Mouse (Mus musculus) layer of hippocampus, postnatal 25 days (tissue): ENCODE results near the gene Mroh9. TPM values are rescaled to one million over a fixed set of nuclear protein-coding genes. Genes with fewer than 3 reads are reported as not detected.

Experiments
- DNase-seq, 2 experiments: peaks; one replicate each; pipeline ENCODE4 v3.0.0; 2022; ENCODE audit warnings: mixed read lengths in 2 of 2, low spot score in 1 of 2; ENCODE audit errors: extremely low spot score in 1 of 2
- total RNA-seq, 2 experiments: library from RNA; stranded (reverse); gene quantifications; 2 replicates each; pipeline ENCODE4 v1.2.3; 2021

Gene Mroh9
- not detected for total RNA-seq

DNA sequence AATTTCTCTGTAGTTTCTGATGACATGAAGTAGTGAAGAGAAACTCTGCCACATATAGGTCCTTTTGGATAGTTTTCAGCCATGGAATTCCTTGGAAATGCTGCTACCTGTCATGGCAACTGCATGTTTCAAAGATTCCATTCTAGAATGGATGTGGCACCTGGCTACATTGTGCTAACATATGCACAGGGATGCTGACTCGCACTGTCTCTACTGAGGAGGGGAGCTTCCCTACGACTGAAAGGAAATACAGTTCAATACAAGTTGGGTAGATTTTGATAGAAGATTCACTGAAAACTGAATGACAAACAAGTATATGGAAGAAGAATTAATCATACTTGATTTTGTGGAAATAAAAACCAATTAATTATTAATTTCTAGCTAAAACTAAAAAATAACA is at the start of gene Mroh9:
Mroh9 (minus strand) TSS at position 101 of the 400 bp plus-strand sequence.
- no peak for DNase-seq

DNA sequence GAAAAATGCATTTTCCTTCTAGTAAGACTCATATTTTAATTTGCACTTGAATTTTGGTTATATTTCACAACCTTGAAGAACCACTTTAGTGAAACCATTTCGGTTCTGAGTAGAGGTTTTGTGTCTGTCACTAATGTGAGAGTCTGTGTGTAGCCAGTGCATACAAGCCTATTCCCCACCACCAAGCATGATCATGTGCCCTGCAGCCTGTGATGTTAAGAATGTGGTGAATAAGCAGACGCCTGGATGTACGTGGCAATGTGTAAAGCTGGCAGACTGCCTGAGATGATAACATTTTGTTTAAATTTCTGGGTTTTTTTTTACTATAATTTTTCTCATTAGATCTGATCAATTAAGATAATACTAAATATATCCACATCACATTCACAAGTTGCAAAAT is 44.5 kb upstream of the Mroh9 start:
- DNase-seq: no peak

DNA sequence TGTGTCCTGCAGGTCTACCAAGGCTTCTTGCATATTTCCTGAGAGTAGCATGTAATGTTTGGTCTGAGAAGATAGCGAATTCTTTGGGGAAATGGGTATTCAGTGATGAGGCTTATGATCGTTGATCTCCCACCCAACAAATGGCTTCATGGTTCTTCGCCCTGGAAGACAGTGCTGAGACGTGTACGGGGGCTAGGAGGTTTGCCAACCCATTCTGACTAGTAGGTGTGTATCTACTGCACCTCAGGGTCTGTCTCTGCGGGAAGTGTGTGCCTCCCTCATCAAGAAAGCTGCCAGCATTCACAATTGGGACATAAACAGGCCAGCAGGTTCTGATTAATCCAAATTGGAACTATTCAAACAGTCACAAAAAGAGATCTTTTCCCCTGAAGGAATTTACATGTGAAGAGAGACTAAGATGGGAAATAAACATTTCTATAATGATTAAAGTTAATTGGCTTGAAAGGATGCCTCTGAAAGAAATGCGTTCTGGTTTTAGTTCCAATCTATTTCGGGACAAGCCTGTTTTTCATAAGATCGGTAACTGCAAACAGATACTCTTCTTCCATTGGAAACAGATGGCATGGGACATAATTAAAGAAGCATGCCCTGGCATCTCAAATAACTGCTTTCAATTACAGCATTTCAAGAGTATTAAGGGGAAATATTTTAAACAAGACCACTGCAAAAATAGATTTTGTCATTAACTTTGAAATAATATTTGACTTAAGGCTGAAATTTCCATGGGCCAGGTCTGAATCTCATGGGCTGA is 43.8 kb upstream of the Mroh9 start:
- DNase-seq: no peak

DNA sequence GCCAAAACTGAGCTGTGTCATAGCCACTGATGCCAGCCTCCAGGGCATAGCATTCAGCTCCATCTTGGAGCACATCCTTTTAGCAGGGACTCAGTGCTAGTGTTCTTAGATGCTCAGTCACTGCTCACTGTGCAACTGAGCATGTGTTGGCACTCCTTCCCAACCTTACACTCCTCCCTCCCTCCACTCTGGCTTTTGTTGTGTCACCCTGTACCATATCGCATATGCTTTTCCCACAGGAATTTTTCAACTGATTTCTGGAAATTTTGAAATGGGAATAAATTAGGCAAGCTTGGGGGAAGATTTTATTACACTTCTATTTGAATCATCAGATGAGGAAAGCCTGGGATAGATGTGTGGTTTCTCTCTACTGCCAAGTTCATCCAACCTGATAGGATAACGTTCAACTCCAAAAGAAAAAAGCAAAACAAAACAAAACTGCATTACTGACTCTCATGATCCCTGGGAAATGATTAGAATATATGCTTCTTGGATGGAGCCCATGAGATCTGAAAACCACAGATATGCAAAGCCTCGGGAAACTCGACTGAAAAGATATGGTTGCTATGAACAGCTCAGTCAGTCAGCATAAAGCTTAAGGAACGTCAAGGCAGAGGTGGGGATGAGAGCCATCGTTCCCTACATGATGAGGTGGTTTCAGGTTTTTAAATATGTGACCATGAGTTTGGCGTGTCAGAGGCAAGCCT is 40.9 kb upstream of the Mroh9 start:
- DNase-seq: no peak

DNA sequence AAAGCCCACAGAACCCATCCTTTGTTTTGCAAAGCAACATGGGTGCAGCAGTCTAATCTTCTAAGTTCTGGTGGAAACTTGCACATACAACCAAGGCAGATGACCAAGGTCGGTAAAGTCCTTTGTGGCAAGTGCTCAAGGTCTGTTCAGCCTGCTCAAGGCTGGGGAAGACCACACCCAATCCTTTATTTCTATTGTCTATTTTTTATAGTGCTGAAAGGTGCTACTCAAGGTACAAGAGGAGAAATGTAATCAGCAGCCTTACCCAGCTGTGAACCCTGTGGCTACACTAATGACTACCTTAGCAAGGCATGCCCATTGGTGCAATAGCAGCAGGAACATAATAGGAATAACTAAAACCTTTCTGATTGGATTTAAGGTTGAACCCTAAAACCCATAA is 36.9 kb upstream of the Mroh9 start:
- DNase-seq: no peak

DNA sequence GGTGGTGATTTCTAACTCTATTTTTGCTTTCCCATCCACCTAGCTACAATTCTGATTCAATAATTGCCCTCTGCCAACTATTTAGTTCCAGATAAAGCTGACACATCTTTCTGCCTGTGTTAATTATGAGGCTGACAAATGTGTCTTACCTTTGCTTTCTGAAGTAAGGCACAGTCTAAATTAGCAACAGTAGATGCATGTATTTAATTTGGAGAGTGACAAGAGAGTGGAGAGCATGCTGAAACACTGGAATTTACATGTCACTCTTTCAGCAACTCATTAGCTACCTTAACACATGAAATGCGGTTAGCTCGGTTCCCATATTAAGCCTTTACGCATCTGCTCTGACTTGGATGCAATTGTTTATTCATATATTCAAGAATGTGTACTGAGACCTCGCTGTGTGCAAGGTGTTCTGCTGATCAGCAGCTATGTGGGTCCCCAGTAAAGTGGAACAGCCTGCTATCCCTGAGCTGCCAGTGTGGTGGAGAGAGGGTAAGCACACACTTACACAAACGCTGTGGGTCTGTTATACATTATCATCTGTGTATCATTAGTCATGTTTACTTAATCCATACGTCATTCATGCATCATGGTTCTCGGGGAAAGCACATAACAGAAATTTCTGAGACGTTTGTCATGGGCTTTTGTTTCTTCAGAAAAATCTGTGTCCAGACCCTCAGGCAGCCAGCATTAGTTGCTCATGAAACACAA is 28.1 kb upstream of the Mroh9 start:
- DNase-seq: no peak

DNA sequence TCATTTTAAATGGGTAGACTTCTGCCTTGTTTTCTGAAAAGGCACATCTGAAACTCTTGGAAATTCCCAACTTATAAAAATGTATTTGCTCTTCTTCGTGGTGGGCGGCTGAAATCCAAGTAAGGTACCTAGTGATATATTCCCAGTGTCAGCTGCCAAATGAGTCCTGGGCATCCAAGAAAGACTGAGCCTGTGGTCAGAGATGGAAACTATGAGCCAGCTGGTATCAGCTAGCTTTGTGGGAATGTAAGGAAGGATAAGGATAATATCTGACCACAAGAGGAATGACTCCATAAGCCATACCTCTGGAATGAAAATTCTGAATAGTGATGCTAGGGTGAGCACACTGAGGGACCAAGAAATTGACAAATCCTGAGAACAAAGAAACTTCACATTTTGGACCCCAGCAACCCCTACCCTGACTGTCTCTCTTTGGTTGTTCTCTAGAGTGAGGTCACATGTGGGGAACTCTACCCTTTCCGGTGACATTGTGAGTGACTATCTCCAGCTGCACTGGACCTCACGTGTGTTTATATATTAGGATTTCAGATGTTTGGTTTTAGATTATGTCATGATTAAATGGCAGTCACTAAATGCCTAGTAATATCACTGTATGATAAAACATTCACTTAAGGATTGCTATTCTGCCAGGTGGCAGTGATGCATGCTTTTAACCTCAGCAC is 27.2 kb upstream of the Mroh9 start:
- DNase-seq: no peak

DNA sequence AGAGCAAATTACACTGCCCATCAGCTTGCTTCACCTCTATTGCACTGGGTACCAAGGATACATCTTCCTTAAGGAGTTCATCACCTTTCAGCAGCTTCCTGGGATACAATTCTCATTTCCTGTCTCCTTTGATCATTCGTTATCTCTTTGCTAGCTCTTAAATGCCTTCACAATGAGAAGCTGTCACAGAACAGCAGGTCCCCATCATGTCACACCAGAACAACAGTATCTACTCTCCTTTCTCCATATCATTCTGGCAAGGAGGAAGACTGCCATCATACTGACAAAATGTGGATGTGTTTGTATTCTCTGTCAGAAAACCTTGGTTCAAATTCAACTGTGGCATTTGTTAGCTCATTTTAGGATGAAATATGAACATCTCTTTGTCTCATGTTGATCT is 19.5 kb upstream of the Mroh9 start:
- no peak for DNase-seq

DNA sequence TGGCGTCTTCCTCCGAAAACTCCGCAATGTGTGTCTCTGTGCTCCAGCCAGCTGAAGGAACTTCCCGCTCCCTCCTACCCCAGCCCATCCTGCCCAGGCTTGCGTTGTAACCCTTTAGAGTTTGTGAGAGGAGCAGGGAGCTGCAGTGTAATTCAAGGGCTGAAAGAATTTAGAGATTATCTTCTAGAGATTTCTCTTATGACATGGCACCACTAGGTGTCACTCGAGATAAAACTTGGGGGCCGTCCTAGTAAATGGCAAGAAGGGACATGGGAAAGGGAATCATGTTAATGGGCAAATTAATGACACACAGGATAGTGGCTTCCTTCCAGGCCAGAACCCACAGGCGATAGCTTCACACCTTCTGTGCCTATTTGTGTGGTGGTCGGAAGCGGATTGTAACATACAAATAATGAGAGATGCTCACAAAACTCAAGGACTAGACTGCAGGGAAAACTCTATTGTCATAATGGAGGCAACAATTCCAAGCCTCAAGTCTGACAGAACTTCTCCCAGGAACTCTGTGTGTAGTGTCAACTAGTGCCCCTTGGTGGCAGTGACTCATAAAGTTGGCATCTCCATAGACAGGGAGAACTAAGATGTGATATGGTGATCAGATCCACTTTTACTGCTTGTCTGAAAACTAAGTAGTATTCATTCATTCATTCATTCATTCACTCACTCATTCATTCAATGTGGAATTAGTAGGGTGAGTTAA is 6.1 kb upstream of the Mroh9 start:
- DNase-seq: peak; percentile 10 to 61

DNA sequence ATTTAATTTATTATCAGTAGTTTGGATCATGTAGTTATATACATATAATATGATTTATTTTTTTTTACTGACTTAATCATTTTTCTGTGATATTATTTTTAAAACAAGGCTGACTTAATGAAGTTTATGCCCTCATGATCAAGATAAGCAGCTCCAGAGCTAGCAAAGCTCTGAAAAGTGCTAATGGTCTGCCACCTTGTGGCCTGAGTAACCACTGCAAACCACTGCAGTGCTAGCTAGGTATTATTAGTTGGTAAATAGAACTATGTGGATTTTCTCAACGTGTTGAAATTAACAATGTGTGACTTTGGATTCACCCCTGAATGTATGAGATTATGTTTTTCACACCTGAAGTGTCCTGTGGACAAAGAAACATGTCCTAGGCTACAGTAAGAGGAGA is 15.0 kb downstream of the Mroh9 start:
- peak; percentile 19 to 68 for DNase-seq

DNA sequence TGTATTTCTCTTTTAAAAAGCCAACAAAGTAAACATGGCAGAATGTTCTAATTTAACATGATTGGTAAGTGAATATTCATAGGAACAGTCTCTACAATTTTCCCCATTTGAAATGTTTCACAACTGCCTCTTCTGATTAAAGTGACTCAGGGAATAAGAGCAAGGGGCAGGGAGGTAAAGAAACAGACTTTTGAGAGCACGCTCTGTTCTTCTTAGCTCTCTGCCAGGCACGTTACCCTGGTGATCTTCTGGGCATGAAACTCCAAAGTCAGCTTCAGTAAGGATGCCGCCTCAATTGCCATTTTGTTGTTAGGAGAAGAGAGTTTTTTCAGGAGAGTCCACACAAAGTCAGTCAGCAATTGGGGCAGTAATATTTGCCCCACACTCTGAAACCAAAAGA is 25.1 kb downstream of the Mroh9 start:
- no peak for DNase-seq

DNA sequence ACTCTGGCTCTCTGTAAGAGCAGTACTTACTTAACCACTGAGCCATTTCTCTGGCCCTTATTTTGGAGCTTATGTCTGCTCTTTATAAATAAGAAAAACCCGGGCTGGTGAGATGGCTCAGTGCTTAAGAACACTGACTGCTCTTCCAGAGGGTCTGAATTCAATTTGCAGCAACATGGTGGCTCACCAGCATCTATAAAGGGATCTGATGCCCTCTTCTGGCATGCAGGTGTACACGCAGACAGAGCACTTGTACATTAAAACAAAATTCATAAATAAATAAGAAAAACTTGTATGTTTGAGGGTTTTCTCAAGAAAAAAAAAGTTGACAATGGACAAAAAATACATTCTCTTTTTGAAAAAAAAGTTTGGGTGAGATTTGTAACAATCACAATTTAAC is 28.1 kb downstream of the Mroh9 start:
- DNase-seq: no peak

DNA sequence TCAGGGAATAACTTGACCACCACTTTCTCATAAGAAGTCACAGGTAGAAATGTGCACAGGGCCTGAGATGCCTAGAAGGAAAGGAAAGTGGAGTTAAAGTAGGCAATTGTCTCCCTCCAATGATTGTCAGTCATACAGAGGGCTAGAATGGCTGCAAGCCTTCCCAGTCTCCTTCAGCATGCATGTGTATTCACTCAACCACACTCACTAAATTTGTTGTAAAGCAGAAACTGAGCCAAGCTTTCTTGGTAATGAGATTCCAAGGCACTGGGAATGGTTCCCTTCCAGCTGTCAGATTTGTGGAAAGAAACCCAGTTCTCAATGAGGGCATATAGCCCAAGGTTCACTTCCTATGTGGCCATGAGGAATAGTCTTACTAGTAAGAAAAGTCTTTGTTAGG is 29.8 kb downstream of the Mroh9 start:
- DNase-seq: no peak

DNA sequence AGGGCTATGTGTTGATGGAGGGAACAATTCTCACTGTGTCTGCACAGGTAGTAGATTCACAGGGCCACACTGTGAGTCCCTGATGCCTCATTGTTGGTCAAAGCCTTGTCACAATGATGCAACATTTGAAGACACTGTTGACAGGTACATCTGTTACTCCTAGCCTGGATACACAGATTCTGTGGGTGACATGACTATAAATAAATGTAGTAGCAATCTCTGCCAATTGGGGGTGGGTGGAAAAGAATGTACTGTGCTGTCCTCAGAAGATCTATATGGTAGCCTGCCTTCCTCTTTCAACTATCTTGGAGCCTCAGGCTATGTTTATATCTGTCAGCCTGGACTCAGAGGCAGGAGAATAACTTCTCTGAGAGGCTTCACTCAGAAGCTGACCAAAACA is 62.4 kb downstream of the Mroh9 start:
- DNase-seq: no peak

DNA sequence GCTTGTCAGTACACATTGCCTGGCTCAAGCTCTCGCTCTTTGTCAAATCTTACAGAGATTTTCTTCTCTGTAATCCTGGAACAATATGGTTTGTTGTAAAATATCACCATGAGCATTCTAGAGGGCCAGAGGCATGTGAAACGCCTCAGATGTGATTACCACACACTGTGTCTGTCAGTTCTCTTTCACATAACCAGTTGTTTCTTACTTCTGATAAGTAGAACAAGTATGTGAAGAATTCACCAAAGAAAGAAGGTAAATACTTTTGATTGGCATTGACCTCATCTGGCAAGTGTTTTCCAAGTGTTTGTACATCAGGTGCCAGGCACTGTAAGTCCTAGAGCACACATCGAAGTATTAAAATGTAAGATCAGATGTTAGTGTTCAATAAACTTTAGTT is 76.2 kb downstream of the Mroh9 start:
- no peak for DNase-seq

DNA sequence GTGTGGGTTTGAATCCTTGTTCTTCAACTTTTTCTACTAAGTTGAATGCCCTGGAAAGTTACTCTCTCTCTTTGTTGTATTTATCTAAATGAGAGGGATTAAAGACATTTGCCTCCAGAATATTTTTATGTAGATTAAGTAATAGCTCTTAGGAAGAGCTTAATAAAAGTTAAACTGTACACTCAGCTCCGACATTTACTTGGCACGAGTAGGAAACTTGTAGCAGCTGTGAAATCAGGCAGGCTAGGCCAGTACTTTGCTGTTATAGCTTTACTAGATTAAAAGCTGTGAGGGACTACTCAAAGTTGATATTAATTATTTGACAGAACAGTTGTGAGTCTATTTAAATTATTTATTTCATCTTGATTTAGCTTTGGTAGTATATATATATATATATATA is 82.0 kb downstream of the Mroh9 start:
- DNase-seq: no peak

DNA sequence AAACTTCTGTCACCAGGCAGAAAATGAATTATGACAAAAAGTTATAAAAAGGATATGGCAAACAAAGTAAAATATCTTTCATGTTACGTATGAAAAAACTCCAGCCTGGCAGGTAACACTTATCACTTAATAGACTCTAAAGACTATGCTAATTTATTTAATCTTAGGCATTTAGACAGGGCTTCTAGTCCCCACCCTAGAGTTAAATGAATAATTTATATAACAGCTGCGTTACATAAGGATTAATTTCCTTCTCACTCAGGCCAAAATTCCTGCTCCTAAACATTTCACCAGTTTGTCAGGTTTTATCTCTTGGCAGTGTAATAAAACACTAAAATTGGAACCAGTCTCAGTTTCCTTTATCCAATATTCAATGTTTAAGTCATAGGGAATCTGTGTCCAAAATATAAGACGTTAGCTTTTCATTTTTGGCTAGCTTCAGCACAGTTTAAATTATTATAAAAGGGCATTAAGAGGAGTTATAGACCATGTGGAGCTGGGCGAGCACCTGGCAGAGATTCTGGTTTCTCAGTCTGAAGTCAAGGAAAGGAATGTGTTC is 84.1 kb downstream of the Mroh9 start:
- DNase-seq: no peak

DNA sequence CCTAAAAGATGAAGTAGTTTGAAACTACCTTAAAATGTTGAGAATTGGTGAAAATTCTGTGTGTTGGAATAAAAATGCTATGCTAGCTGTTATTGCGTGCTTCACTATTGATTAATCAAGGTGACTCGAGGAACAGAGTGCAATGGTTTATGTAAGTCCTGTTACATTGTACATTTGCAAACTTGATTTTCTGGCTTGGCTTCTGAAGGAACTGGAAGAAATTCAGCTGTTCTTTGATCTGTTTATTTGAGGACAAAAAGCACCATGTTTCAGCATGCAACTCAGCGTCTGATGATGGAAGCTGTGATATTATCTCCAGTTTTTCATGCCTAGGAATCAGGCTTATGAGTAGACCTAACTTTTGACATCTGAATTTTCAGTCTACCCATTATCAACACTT is 97.9 kb downstream of the Mroh9 start:
- no peak for DNase-seq

DNA sequence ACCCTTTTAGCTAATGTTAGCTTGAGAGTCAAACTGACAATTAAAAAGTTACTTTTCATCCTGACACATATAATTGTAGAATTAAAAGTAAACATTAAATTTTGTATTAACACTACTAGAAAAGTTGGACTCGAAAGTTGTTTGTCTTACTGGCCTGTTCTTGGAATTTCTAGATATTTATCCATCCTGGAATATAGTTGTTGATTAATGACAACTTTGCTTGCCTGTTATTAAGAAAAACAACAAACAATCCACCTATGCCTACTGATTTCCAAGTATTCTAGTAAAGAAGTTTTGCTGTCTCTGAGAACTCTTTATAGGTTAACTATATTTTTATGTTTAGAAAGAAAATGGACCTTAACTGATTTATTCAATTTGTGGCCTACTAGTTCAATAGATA is 98.7 kb downstream of the Mroh9 start:
- no peak for DNase-seq

DNA sequence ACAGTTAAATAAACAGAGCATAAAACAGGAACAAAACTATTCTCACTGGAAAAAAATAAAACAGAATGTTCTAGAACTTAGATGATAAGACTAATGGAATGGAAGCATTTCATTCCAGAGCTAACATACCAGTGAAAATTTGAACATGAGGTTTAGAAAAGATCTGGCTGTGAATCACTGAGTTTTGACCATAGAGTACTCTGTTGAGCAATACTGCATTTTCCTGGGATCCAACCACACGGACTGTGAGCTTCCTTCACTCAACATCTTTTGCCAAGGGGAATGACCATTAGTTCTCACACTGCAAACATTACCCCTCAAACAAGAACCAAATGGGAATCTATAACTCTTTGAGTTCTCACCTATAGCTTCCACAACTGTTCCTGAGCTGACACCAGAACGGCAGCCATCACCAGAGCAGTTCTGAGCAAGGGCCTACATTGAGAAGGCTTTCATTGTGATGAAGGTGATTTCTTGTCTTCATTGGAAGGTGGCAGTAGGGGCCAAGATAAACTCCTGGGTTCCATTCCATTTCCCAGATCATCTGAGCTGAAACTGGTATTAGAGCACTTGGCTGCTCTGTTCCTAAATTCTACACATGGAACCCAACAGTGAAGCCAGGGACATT is 99.2 kb downstream of the Mroh9 start:
- no peak for DNase-seq
